Mouse (Mus musculus) heart, adult 10 weeks (tissue): Measurements from ENCODE around the gene Tradd. TPM values are rescaled to one million over a fixed set of nuclear protein-coding genes. Genes with fewer than 3 reads are reported as not detected.

Experiments
- polyA plus RNA-seq: library from polyadenylated mRNA; stranded (reverse); fragments of 350-450 nt; fragmentation: Illumina TruSeq; extraction: RNeasy Lipid Tissue Mini Kit (QIAGEN cat#74804); gene quantifications from one replicate; pipeline ENCODE4 v1.2.3, GENCODE M21; 2014; ENCODE audit warnings: low read depth, low replicate concordance

Tradd gene
- 3.1 TPM for polyA plus RNA-seq

DNA sequence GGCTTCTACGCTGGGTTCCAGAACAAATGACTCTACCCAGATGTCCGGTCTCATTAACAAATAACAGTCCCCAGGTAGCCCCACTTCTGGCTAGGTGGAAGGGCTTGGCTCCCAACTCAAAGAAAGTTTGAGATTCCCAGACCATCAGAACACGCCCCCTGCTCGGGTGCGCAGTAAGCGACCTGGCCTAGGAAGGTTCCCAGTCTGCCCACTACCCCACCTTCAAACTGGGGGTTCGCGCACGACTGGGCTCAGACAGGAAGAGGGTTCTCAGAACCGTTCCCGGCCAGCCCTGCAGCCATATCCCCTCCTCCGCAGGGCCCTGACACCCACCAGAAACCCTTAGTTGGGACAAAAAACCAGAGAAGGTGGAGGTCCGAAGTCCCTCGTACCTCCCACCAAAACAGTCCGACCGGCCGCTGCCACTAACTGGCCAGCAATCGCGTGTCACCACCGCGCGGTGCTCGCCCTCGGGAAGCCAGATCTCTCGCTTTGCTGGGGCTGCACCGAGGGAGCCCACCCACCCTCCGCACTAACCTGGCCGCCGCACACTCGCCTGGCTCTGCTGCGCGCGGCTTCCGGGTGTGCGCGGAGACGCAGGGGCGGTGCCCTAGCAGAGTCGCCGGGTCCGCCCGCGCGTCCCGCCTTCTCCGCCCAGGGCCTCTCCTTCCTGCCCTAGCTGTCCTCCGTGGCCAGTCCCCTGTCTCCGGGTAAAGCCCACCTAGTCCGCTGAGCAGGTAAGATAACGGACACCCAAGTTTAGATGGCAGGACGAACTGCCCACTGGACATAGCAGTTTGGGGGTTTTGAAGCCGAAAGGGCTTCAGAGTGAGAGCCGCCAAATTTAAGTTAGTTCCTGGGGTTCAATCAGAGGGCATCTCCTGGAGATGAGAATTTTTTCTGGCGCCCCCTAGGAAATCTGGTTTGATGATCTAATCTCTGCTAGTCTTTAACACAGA, at the start of gene Tradd, which contains the start of gene Fbxl8:
TSS of gene Tradd (minus strand) at position 586 of the 959 bp plus-strand sequence.
TSS of gene Fbxl8 (plus strand) at position 625 of the 959 bp plus-strand sequence.

GRCm38 (mm10) chr8:105305211-105306145, 41.1 kb upstream of the Tradd start, which contains the start of gene Elmo3:
TSS of gene Elmo3 (plus strand) at chr8:105305601.

DNA sequence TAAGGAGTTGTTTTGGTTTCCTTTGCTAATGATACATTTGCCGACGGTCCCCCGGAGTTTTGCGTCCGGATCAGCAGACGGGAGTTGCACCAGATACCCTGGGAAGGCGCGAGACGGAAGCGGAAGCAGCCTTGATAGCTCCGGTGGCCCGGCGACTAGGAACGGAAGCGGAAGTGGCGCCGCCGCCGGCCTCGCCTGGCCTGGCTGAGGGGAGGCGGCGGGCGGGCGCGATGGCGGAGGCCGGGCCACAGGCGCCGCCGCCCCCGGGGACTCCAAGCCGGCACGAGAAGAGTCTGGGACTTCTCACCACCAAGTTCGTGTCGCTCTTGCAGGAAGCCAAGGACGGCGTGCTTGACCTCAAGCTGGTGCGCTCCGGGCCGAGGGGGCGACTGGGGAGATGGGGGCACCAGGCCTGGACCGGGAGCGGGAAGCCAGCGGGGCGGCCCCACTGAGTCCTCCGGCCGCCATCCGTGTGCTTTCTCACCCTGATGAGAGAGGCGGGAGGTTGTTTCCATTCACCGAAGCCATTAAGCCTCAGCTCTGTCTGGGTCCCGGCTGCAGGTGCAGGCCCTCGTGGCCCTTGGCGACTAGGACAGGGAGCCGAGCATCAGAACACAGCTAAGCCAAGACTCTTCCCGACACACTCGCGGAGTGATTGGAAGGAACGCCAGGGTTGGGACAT, 33.2 kb upstream of the Tradd start, which contains the start of gene E2f4:
TSS of gene E2f4 (plus strand) at position 153 of the 682 bp plus-strand sequence.

GRCm38 (mm10) chr8:105295895-105296573, 31.6 kb upstream of the Tradd start, which contains the start of gene Exoc3l:
TSS of gene Exoc3l (minus strand) at chr8:105296101.

GRCm38 (mm10) chr8:105289805-105290460, 25.5 kb upstream of the Tradd start, which contains the start of gene 4931428F04Rik:
TSS of gene 4931428F04Rik (minus strand) at chr8:105289864.

DNA sequence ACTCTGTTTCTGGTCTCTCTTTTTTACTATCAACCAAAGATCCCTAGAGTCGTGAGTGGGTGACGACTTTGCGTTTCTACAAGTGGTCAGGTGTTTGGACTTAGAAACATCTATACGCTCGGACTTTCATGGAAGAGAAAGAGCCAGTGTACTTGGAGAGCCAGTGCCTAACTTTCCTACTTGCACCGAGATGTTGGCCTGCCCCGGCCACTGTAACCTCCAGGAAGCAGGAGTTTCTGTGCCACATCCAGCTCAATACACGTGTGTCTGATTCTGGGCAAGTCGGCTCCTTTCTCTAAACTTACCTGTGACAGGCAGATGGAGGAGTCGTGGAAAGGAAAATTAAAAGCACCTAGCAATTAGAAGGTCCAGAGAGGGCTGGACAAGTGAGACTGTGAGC, 11.4 kb upstream of the Tradd start, which contains the start of gene Nol3:
TSS of gene Nol3 (plus strand) at position 301 of the 400 bp plus-strand sequence.

GRCm38 (mm10) chr8:105269461-105269947, 5.1 kb upstream of the Tradd start, which contains the start of gene Hsf4:
TSS of gene Hsf4 (plus strand) at chr8:105269801.

DNA sequence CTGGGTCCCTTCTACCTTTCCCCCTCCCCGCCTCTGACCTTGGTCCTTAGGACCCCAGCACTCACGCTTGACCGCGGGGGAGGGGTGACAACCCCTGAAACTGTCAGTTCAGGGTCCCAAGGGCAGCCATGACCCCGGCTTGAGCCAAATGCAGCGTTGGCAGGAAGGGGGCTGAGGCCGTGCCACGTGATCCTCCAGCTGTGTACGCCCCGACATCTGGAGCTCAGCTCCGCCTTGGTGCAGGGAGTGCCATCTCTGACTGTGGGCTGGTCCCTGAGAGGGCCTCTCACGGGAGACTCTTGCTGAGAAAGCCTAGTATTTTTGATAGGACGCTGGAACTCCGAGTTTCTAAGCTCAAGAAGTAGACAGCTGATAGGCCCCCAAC, 9.5 kb downstream of the Tradd start, which contains the start of gene B3gnt9:
TSS of gene B3gnt9 (minus strand) at position 188 of the 385 bp plus-strand sequence.

DNA sequence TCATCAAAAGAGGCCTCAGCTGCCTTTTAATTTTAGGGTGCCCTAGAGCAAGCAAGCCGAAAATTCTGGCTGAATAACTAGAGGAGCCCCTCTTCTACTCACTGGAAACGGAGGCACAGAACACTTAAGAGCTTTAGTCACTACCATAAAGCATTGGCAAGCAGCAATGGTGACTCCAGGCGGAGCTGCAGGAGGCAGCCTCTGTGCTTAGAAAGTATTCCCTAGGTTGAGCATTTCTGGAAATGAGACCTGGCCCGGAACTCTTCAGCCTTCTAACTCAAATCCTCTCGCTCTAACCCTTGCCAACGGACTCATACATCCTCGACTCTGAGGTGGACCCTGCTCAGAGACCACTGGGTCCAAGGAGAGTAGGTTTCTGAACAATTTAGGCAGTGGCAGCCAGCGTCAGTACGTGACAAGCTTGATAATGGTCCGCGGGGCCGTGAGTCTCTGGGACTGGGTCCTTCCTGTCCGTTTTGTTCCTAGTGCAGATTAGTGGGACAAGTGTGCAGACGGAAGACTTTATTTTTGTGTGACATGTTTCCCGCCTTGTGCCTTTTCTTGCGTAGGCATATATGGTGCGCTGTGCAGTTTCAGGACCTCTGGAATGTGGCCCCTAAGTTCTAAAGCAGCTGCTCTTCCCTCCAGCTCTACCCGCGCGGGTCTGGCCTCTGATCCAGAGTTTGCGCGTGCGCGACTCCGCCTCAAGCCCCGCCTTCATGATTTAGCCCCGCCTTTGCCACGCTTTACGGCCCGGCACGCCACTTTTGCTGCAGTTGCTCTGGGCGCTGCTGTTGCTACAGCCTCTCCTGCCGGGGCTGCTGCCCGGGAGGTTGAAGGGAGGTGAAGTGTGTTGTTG, 39.8 kb downstream of the Tradd start, which contains the start of gene D230025D16Rik:
TSS of gene D230025D16Rik (plus strand) at position 733 of the 859 bp plus-strand sequence.

Other genes with a start within 250 kb of the Tradd start
- 0.42 TPM for gene Ces3a, start 216.0 kb downstream of the Tradd start, polyA plus RNA-seq
- gene Ces3b, start 180.9 kb downstream of the Tradd start, polyA plus RNA-seq: 0.58 TPM
- not detected for gene Ces4a, start 132.8 kb downstream of the Tradd start, polyA plus RNA-seq
- 22.1 TPM for gene Cbfb, start 93.9 kb downstream of the Tradd start, polyA plus RNA-seq
- gene D230025D16Rik, start 39.5 kb downstream of the Tradd start, polyA plus RNA-seq: 18.1 TPM
- 4.2 TPM for gene B3gnt9, start 9.5 kb downstream of the Tradd start, polyA plus RNA-seq
- gene Fbxl8, start within 50 bp of the Tradd start, polyA plus RNA-seq: 2.7 TPM
- gene Hsf4, start 5.2 kb upstream of the Tradd start, polyA plus RNA-seq: 5.8 TPM
- 30.7 TPM for gene Nol3, start 11.5 kb upstream of the Tradd start, polyA plus RNA-seq
- 2.0 TPM for gene 4931428F04Rik, start 25.3 kb upstream of the Tradd start, polyA plus RNA-seq
- gene Exoc3l, start 31.5 kb upstream of the Tradd start, polyA plus RNA-seq: 7.5 TPM
- 31.1 TPM for gene E2f4, start 33.1 kb upstream of the Tradd start, polyA plus RNA-seq
- gene Elmo3, start 41.0 kb upstream of the Tradd start, polyA plus RNA-seq: 1.9 TPM
- 0.60 TPM for gene Lrrc29, start 61.7 kb upstream of the Tradd start, polyA plus RNA-seq
- gene Tmem208, start 61.7 kb upstream of the Tradd start, polyA plus RNA-seq: 38.9 TPM
- gene Fhod1, start 83.3 kb upstream of the Tradd start, polyA plus RNA-seq: 8.3 TPM
- 0.92 TPM for gene Slc9a5, start 84.2 kb upstream of the Tradd start, polyA plus RNA-seq
- gene Plekhg4, start 108.7 kb upstream of the Tradd start, polyA plus RNA-seq: not detected
- gene Kctd19, start 148.9 kb upstream of the Tradd start, polyA plus RNA-seq: not detected
- 1.1 TPM for gene Lrrc36, start 149.0 kb upstream of the Tradd start, polyA plus RNA-seq
- 66.4 TPM for gene Tppp3, start 206.9 kb upstream of the Tradd start, polyA plus RNA-seq
- 23.5 TPM for gene Zdhhc1, start 232.3 kb upstream of the Tradd start, polyA plus RNA-seq